Mouse (Mus musculus) embryo, embryonic 10 days (tissue): ENCODE measurements around the gene Fut1.

Source experiments
- DNase-seq: peaks from one replicate; pipeline ENCODE4 v3.0.0-alpha.2; 2015; ENCODE audit warnings: low spot score

The Fut1 gene

GRCm38 (mm10) chr7:45667761-45668160 is 50.7 kb downstream of the Fut1 start:
- no peak for DNase-seq

DNA sequence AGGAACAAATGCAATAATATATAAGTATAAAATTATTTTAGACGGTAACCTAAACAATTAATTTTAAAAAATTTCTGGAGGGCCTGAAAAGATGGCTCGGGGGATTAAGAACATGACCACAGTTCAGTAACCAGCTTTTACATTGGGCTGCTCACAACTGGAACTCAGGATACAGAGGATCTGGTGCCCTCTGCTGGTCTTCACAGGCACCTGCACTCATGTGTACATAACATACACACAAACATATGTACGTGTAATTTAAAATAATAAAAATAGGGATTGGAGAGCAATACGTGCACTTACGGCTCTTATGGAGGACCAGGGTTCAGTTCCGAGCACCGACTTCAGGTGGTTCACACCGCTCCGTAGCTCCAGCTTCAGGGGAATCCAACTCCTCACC is 51.8 kb downstream of the Fut1 start:
- no peak for DNase-seq
